Mouse (Mus musculus) liver, adult 2 months (tissue): ENCODE results near the gene Itpripl2. TPM values are rescaled to one million over a fixed set of nuclear protein-coding genes. Genes with fewer than 3 reads are reported as not detected.
A peak's percentile ranks its signal among the peaks of the same experiment; 100 is the strongest.

ENCODE experiments used
- DNase-seq: peaks from one replicate; pipeline ENCODE4 v3.0.0-alpha.2; 2011; ENCODE audit warnings: low read depth, low spot score; ENCODE audit errors: extremely low read depth
- H3K27ac ChIP-seq: fragments of 200-500 bp; replicated peaks from 2 replicates; pipeline ENCODE4 v1.5.1; 2012; ENCODE audit warnings: low read depth, mild to moderate bottlenecking, control low read depth, inconsistent platforms, low read length; ENCODE audit not compliant: insufficient read depth
- H3K27me3 ChIP-seq: fragments of 200-500 bp; 2 replicates; pipeline ENCODE4 v1.6.1; 2012; ENCODE audit warnings: mild to moderate bottlenecking, moderate library complexity, low read length, inconsistent platforms; ENCODE audit not compliant: control insufficient read depth, insufficient read depth
- H3K36me3 ChIP-seq: fragments of 200-500 bp; 2 replicates; pipeline ENCODE4 v1.6.1; 2012; ENCODE audit warnings: low read length, inconsistent platforms; ENCODE audit not compliant: control insufficient read depth, insufficient read depth
- H3K4me1 ChIP-seq: fragments of 200-500 bp; 2 replicates; pipeline ENCODE4 v1.6.1; 2011; ENCODE audit warnings: low read length; ENCODE audit not compliant: control insufficient read depth, insufficient read depth
- H3K4me3 ChIP-seq: fragments of 200-500 bp; 2 replicates; pipeline ENCODE4 v1.5.1; 2011; ENCODE audit warnings: low read depth, mild to moderate bottlenecking, control low read depth, low read length, moderate library complexity; ENCODE audit not compliant: insufficient read depth
- H3K79me2 ChIP-seq: fragments of 200-500 bp; 2 replicates; pipeline ENCODE4 v1.6.1; 2012; ENCODE audit warnings: inconsistent platforms, mild to moderate bottlenecking, low read length, moderate library complexity; ENCODE audit not compliant: control insufficient read depth, insufficient read depth
- H3K9ac ChIP-seq: fragments of 200-500 bp; 2 replicates; pipeline ENCODE4 v1.6.1; 2012; ENCODE audit warnings: low read depth, mild to moderate bottlenecking, control low read depth, inconsistent platforms, low read length
- CTCF ChIP-seq: fragments of 200-500 bp; IDR thresholded peaks from 2 replicates; pipeline ENCODE4 v1.5.1; 2011; ENCODE audit warnings: low read depth, low read length, control low read depth
- POLR2A ChIP-seq: fragments of 200-500 bp; IDR thresholded peaks from 2 replicates; pipeline ENCODE4 v1.6.1; 2011; ENCODE audit warnings: low read length, control low read depth; ENCODE audit not compliant: insufficient read depth; ENCODE audit errors: extremely low read depth
- WGBS: fragments of 180-500 bp; shearing (Covaris S2); methylation state at CpG from one replicate; pipeline ENCODE4 v1.1.7; 2018; 5-methylcytosine and 5-hydroxymethylcytosine counted together
- polyA plus RNA-seq: library from polyadenylated mRNA; depleted of rRNA; stranded (reverse); fragments of >200 nt; gene quantifications from 2 replicates; pipeline ENCODE4 v1.2.3, GENCODE M21; 2012
- total RNA-seq: library from RNA; depleted of rRNA; stranded (reverse); fragments of >200 nt; gene quantifications from 2 replicates; pipeline ENCODE4 v1.2.3, GENCODE M21; 2014

The Itpripl2 gene
- total and polyA plus RNA-seq, 2 experiments: 1.6 to 3.5 TPM

DNA sequence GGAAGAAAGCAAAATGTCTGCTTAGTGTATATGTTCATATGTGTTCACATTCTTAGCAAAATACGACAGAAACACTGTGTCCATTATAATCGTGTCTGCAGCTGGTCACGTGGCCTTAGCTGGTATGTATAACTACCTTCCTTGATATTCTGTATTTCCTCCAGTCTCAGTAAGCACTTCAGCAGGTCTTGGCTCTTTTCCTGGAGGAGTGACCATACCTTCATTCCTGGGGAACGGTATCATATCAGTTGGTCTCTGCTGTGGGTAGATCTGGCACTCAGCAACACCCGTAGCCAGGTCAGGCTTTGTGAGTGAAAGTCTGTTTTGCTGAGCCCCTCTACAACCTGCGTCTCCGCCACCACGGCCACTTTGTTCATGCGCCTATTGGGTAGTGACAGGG lies 2.1 kb upstream of the Itpripl2 start:
- 0 out of 2 replicates have a peak, but pooled peaks cover 4% of the 10 kb centered on the region for H3K79me2 ChIP-seq
- TF ChIP-seq POLR2A (no peak), CTCF (no peak)
- no peak overlapping the region for H3K4me3 ChIP-seq
- H3K4me1 ChIP-seq: 0 out of 2 replicates have a peak, but pooled peaks cover 5% of the 10 kb centered on the region
- H3K9ac ChIP-seq: no peak overlapping the region
- H3K27ac ChIP-seq: no peak overlapping the region
- no peak for DNase-seq
- 0 out of 2 replicates have a peak, but pooled peaks cover 4% of the 10 kb centered on the region for H3K27me3 ChIP-seq
- no peaks in the 10 kb centered on the region; the same call in 1 of the 2 replicates for H3K36me3 ChIP-seq
- WGBS: 90% methylated on average over 9 of the region's 9 CpGs

DNA sequence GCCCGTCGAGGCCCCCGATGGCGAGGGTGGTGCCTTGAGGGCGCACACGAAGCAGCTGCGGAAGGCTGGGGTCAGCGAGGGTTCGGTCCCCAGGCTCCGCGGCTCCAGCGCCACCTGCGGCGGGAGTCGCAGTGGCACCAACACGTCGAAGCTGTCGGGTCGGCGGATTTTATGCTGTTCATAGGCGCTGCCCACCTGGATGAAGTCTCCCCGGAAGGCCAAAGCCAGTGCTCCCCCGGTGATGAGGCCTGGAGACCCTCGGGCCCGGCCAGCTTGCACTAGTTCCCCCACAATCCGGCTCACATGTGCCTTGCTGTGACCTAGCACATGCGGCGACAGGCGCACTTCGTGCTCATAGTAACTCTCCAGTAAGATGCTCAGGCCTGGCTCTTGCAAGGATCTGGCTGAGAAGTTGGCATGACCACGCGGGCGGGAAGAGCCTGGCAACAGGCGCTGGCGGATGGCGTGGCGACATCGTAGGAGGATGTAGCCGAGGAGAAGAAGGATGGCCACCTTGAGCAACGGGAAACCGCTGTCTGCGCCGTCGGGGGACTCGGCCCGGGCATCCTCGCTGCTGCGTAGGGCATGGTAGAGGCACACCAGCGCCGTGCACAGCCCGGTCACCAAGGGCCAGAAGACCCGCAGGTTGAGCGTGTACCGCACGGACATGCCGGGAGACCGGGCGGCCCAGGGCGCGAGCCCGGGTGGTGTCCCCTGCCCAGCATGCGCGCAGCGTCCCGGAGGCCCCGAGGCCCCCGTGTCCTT lies 927 bp downstream of the Itpripl2 start:
- H3K36me3 ChIP-seq: no peaks in the 10 kb centered on the region; the same call in 1 of the 2 replicates
- peak overlapping the region; percentile 76 for H3K27ac ChIP-seq
- H3K79me2 ChIP-seq: 0 out of 2 replicates have a peak, but pooled peaks cover 4% of the 10 kb centered on the region
- H3K27me3 ChIP-seq: 0 out of 2 replicates have a peak, but pooled peaks cover 4% of the 10 kb centered on the region
- DNase-seq: no peak
- peak overlapping the region; percentile 92 for H3K9ac ChIP-seq
- WGBS: 25% methylated on average over 67 of the region's 67 CpGs
- TF ChIP-seq POLR2A: no peak
- no peak for TF ChIP-seq CTCF
- H3K4me1 ChIP-seq: peaks cover 9% of the 10 kb centered on the region; the same call in 1 of the 2 replicates
- H3K4me3 ChIP-seq: peak overlapping the region; percentile 78

DNA sequence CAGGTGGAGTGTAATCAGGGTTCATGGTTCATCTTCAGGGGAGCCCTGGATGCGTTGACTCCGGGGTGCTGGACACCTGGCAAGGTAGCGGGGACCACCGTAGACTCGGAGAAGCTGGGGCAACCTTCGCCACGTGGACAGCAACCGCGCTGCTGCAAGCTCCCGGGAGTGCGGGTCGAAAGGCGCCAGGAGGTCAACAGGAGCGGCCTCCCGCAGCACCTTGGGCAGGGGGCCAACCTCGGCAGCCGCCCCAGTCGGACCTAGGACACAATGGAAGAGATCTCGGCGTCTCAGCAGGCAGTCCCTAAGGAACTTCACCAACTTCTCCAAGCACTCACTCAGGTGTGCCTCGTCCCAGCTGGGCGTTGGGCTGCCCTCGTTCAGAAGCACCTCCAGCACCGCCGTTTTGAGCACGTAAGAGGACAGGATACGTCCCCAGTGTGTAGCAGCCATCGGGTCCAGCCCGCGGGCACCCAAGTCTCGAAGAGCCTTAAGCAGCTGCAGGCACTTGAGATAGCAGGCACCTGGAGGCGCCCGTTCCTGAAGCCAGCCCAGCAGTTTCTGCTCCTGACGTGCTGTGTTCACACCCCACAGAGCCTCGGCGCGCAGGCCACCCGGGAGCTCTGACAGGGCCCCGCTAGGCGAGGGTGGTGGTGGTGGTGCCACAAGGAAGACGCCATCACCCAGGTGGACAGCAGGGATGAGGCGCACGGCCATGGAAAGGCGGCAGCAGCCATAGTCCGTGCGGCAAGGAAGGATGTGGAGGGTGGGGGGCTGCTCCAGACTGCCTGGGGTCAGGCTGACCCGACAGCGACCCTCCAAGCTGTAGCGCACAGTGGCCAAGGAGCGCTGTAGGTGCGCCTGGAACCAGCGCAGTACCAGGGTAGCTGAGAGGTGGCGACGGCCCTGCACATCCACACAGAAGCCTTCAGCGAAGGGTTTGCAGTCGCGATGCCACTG lies 1.8 kb downstream of the Itpripl2 start:
- Histone ChIP-seq H3K27ac (no peak overlapping the region), H3K4me3 (peak overlapping the region; percentile 78; the same call in 1 of the 2 replicates), H3K27me3 (0 out of 2 replicates have a peak, but pooled peaks cover 4% of the 10 kb centered on the region), H3K36me3 (no peaks in the 10 kb centered on the region; the same call in 1 of the 2 replicates), H3K9ac (peak overlapping the region; percentile 24), H3K79me2 (0 out of 2 replicates have a peak, but pooled peaks cover 4% of the 10 kb centered on the region), H3K4me1 (peaks cover 9% of the 10 kb centered on the region)
- 74% methylated on average over 57 of the region's 57 CpGs for WGBS
- no peak for TF ChIP-seq POLR2A
- no peak for TF ChIP-seq CTCF
- no peak for DNase-seq

DNA sequence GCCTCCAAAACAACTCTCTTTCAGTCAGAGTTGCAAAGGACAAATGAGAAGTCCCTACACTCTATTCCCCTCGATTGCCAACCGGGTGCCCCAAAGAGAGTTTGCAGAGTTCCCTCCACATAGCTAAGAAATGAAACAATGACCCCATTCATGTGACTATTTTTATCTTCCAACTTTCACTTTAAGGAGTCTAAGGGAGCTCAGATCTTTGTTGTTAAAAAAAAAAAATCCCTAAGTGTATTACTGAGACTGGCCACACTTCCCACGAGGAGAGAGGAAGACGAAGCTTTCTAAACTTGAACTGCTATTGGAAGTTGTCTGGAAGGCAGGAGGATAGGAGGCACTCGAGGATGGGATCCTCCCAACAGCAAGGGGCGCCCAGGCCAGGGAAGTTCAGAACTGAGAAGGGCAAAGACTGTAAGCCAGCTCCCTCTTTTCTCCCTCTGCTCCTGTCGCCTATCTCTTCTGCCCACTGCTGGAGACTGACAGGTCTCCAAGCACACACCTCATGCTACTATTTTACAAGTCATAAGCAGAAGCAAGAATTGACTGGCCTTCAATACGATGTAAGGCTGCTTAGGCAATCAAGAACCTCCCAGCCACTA lies 3.6 kb downstream of the Itpripl2 start:
- Histone ChIP-seq H3K4me3 (peak overlapping the region; percentile 9; the same call in 1 of the 2 replicates), H3K27ac (no peak overlapping the region), H3K36me3 (no peaks in the 10 kb centered on the region; the same call in 1 of the 2 replicates), H3K9ac (no peak overlapping the region), H3K79me2 (0 out of 2 replicates have a peak, but pooled peaks cover 4% of the 10 kb centered on the region), H3K27me3 (0 out of 2 replicates have a peak, but pooled peaks cover 4% of the 10 kb centered on the region), H3K4me1 (peaks cover 9% of the 10 kb centered on the region)
- WGBS: 55% methylated on average over 8 of the region's 8 CpGs
- TF ChIP-seq POLR2A: no peak
- TF ChIP-seq CTCF: no peak
- DNase-seq: peak; percentile 23

DNA sequence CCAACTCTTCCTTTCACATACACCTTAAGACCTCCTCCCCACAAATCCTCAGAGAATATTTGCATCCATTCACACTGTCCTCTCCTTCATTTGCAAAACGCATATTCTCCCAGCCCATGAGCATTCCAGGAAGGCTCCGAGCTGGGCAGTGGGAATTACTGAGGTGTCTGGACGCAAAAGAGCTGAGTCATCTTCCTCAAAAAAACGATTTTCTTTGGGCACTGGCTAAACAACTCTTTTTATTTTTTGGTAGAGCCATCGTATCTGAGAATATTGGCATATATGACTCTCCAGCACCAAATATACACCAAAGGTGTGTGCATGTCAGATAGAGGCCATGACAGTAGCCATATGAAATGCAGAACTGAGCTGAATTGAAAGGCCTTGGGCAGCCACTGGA lies 4.9 kb downstream of the Itpripl2 start:
- H3K27ac ChIP-seq: no peak overlapping the region
- H3K27me3 ChIP-seq: 0 out of 2 replicates have a peak, but pooled peaks cover 4% of the 10 kb centered on the region
- H3K36me3 ChIP-seq: no peaks in the 10 kb centered on the region; the same call in 1 of the 2 replicates
- H3K4me1 ChIP-seq: peaks cover 6% of the 10 kb centered on the region
- no peak overlapping the region for H3K4me3 ChIP-seq
- DNase-seq: no peak
- no peak overlapping the region for H3K9ac ChIP-seq
- H3K79me2 ChIP-seq: 0 out of 2 replicates have a peak, but pooled peaks cover 4% of the 10 kb centered on the region
- WGBS: 18% methylated on average over 5 of the region's 5 CpGs
- TF ChIP-seq CTCF: no peak
- TF ChIP-seq POLR2A: no peak
